Mouse (Mus musculus) liver, postnatal 0 days (tissue): ENCODE measurements at regions not wholly inside any gene's neighbourhood (a gene's known extent, or its start where the extent isn't known, plus 50 kb on each side); places are given as distances from the start of the nearest gene placed in this dataset.

Experiments
- CTCF ChIP-seq: sonication (generic); IDR thresholded peaks from 2 replicates; pipeline ENCODE4 v1.5.1; 2016; ENCODE audit warnings: antibody characterized with exemption, low read depth
- EP300 ChIP-seq: IDR thresholded peaks from 2 replicates; pipeline ENCODE4 v1.6.1; 2016; ENCODE audit warnings: antibody characterized with exemption, low read depth, mild to moderate bottlenecking

- no peak for TF ChIP-seq CTCF
- no peak for TF ChIP-seq EP300
Measured at GRCm38 (mm10) chr3:81564757-81565063, 367.7 kb upstream of the Ctso start.
